Mouse (Mus musculus): ENCODE measurements around the gene Sorbs2.

The Sorbs2 gene

DNA sequence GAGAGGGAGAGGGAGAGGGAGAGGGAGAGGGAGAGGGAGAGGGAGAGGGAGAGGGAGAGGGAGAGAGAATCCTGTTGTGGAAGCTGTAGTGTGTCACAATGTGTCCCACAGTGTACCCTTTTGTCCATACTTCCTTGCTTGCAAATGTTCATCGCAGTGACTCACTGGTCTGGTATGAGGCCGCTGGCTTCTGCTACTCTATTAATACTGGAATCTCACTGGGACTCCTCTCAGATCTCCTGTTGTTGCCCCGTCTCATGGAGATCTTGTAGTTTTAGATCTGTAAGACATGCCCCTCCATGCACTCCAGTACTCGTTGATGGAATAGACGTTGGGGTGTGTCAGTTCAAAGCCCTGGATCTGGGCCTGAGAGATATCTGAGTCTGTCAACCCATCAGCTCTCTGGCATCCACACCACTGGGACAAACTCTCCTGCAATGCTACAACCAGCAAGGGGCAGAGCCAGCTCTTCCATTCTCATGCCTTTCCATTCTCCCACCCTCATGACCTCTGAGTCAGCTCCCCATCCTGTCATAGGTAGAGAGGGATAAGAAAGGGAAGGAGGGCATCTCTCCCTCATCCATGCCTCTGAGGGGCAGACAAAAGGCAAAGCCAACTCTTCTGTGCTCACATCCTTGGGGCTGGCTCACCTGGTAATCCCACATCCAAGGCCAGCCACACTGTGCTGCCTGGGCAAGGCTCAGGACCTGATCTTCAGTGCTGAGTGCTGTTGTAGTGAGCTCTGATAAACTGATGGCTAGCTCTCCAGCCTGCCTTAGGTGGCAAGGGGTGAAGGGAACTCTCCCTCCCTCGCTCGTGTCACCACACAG, 72.3 kb downstream of the Sorbs2 start:
- DNase-seq (ENCODE audit: low spot score), result no peak

DNA sequence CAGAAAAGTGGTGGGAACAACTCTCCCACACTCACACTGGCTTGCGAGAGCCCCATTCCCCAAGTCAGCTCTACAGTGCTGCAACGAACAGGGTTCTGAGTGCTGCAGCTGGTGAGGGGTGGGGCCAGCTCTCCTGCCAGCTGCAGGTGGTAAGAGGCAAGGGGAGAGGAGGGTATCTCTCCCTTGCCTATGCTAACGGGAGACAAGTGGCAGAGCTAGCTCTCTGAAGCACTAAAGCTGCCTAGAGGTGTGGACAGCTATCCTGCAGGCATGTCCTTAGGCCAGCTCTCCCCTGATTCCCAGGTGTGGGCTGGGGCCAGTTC, 72.9 kb downstream of the Sorbs2 start:
- DNase-seq (ENCODE audit: low spot score), result no peak

DNA sequence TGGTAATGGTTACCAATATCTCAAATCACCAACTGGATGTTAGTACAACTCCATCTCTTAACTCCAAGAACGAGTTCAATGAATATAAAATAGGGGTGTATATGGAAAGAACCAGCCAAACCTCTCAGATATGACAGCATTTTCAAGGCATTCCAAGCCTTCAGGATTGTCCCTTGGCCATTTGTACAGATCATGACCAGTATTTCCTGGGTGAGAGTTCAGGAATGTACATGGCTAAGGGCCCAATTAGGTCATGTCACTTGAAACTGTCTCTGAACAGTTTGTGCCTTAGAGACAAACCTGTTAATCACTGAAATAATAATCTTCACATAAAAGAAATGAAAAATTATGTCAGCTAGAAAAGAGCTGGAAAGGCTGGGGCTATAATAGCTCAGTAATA, 76.3 kb downstream of the Sorbs2 start:
- DNase-seq (ENCODE audit: low spot score), result no peak

GRCm38 (mm10) chr8:45584390-45585052, 76.9 kb downstream of the Sorbs2 start:
- no peak for DNase-seq (ENCODE audit: low spot score)

- no peak for DNase-seq (ENCODE audit: low spot score)
Measured at GRCm38 (mm10) chr8:45585158-45585557, 77.6 kb downstream of the Sorbs2 start.

GRCm38 (mm10) chr8:45587011-45587410, 79.4 kb downstream of the Sorbs2 start:
- DNase-seq (ENCODE audit: low spot score), result no peak

DNA sequence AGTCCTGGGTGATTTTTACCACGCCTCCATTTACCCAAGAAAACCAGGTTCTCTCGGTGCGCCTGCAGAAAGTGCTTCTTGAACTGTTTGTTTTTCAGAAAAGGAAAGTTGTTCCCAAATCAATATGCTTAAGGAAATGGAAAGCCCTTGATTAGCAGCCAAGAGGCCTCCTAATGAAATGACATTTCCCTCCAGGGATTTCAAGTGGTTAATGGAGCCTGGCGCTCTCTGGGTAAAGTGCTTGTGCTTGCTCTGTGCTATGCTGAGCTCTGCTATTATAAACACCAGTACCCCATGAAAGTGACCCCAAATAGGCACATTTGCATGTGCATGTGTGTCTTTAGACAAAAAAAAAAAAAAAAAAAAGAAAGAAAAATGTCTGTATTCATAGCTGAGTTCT, 84.3 kb downstream of the Sorbs2 start:
- no peak for DNase-seq (ENCODE audit: low spot score)

DNA sequence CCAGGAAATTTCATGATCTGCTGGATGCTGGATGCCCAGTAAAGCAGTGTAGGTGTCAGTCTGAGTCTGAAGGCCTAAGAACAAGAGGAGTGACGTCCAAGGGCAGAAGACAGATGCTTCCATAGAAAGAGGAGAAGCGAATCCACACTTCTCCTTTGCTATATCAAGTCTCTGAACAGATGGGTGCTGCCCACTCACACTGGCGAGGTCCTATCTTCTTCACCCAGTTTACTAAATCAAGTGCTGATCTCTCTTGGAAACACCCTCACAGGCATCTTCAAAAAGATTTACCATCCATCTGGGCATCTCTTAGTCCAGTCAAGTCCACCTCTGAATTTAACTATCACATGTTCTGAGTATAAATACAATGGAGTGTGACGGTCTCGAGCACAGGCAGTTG, 86.1 kb downstream of the Sorbs2 start:
- DNase-seq (ENCODE audit: low spot score), result no peak

GRCm38 (mm10) chr8:45595983-45596382, 88.4 kb downstream of the Sorbs2 start:
- DNase-seq (ENCODE audit: low spot score), result no peak

DNA sequence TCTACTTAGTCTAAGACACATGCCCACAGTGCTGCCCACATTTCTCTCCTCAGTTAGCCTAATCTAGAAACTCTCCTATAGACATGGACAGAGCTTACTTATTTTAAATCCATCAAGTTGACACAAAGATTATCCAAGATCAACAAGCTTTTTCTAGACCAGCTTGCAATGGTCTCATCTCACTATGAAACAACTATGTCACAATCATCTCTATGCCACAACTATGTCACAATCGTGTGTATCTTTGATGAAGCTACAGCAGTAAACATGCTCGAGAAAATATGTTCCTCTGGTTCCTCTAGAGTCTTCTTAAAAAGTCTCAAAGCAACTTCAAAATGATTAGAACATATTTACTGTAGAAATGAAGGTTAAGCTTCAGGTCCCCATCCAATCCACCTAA, 89.0 kb downstream of the Sorbs2 start:
- no peak for DNase-seq (ENCODE audit: low spot score)

DNA sequence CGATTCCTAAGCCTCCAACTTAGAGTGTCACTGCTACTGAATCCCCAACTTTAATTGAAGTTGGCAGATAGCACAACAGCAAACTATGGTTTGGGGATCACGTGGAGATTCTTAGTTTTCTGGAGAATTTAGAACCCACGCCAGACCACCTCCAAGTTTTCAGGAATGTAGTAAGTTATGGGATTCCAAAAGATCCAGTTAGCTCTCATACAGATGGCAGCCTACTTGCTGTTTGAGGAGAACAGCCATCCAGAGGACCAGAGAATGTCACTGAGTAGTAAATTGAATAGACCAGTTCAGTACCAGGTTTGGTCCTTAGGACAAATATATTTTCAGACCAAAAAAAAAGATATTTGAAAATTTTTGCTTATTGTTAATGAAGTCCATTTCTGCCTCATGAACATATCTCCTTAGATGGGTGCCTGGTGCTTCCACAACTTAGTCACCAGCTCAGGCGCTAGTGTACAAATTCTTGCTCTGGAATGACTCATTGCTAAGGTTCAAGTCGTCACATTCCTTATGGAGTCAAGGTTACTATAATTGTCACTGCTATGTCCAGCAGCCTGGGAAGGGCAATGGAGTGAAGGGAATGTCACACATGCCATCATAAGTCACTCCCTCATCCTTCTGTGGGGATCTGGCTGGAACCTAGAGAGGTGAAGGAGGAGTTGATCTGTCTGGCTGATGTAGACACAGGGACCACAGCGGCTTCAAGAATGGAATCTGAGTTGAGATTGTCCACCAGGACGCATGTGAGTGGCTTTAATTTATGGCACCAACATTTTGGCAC, 90.2 kb downstream of the Sorbs2 start:
- DNase-seq (ENCODE audit: low spot score), result no peak

DNA sequence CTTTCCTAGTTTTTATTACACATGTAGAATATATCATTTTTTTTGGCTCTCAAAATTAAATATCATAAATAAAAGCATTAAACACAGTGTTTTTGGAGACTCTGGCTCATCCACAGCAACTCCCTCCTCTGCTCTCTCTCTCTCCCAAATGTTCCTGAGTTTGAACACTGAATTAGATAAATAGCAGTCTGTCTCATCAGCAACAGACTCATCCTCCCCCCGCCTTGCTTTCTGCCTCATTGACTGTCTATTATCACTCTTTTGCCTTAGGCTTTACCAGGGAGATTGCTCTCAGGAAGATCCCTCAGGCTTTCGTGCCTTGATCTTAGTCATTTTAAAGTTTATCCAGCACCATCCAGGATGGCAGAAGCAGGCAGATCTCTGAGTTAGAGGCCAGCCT, 91.3 kb downstream of the Sorbs2 start:
- DNase-seq (ENCODE audit: low spot score), result no peak

DNA sequence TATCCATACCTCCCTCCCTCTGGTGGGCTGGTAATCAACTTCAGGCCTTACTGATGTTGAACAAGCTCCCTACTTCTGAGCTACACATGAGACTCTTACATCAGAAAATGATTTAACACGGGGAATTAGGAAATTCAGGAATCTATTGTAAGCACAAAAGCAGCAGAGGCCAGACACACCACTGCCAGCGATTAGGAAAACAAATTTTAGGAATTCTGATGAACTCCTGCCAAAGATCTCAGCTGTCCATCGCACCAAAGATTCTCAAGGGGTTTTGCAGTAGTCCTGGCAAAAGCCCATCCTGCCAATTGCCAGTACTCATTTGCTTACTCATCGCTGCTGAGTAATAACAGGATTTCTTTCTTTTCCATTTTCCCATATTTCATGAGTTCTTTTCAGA, 94.4 kb downstream of the Sorbs2 start:
- no peak for DNase-seq (ENCODE audit: low spot score)

GRCm38 (mm10) chr8:45605419-45605818, 97.8 kb downstream of the Sorbs2 start:
- no peak for DNase-seq (ENCODE audit: low spot score)

DNA sequence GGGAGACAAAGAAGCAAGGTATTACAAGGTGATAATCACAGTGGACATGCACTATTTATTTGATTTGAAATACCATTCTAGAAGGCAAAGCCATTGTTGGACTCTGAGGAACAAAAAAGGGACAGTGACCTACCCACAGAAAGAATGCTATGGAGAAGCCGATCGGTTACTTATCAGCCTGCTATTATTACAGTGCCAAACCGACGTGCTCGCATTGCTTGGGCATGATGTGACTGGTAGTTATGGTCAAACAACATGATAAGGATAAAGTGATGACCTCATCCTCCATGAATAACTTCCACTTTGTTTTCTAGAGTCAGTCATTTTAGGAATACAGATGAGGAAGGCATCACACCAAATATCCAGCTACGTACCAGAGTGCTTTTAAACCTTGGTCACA, 99.4 kb downstream of the Sorbs2 start:
- no peak for DNase-seq (ENCODE audit: low spot score)

- no peak for DNase-seq (ENCODE audit: low spot score)
Measured at GRCm38 (mm10) chr8:45608413-45608812, 100.8 kb downstream of the Sorbs2 start.

DNA sequence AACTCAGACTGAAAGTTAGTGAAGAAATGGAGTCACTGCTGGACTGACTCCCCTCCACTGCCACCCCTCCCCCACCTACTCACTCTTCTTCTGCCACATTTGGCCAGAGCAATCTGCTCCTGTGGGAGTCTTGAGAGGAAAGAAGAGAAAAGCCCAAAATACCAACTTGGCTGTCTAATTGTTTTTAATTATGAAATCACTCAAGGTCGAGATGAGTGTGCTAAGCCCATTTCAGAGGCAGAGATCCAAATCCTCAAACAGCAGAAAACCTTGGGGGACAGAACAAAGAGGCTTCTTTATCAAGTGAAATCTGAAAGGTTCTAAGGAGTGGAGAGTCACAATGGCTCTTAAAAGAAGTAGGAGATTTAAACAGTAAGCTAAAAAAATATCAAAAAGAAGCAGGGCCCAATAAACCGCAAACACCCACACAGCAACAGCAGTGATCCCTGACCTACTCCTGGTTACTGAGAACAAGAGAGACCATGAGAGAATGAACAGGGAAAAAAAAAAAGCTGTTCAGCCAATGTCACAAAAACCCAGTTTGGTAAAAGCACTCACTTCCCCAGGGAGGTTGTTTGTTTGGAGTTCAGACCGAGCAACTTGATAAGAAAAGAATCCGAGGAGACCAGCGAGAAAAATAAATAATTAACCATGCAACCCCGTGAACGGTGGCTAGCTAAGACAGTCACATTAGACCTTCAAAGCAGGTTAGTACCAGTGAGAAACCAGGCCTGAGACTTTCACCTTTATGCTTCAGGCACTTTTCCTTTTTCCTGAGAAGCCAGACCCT, 103.0 kb downstream of the Sorbs2 start:
- no peak for DNase-seq (ENCODE audit: low spot score)

- DNase-seq (ENCODE audit: low spot score), result no peak
Measured at GRCm38 (mm10) chr8:45611320-45611719, 103.7 kb downstream of the Sorbs2 start.

GRCm38 (mm10) chr8:45614610-45615009, 107.0 kb downstream of the Sorbs2 start:
- no peak for DNase-seq (ENCODE audit: low spot score)

DNA sequence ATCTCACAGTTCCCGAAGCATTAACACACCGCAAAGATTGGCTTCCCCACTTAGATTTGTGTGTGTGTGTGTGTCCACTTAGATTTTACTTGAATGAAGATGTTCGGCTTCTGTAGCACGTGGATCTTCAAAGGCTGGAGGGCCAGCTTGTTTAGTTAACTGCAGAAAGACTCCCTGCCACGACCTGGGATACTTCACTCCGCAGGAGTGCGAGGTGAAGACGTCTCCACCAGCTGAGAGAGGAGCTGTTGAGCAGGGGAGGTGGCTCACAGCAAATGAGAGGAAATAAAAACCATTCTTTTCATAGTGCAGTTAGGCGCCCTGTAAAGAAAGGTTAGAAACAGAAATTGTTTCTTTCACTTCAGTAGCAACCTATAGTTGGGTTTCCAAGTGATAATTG, 107.5 kb downstream of the Sorbs2 start:
- no peak for DNase-seq (ENCODE audit: low spot score)

- no peak for DNase-seq (ENCODE audit: low spot score)
Measured at GRCm38 (mm10) chr8:45615551-45615950, 108.0 kb downstream of the Sorbs2 start.

GRCm38 (mm10) chr8:45621576-45622178, 114.1 kb downstream of the Sorbs2 start:
- no peak for DNase-seq (ENCODE audit: low spot score)

Measured in urinary bladder, postnatal 10 days (tissue).